Mouse (Mus musculus): ENCODE results near the gene 4930442H23Rik. TPM values are rescaled to one million over a fixed set of nuclear protein-coding genes. Genes with fewer than 3 reads are reported as not detected.
"Not testable (repeated sequence)": the region's sequence is repeated elsewhere in the genome, so short reads cannot be mapped to it uniquely, and the experiment has no call there.

4930442H23Rik gene
- total RNA-seq (2014; rRNA removed) (not detected in 2 replicates), polyA plus RNA-seq (2015; fragmentation: Nextera tagmentation; extraction: Ambion mirVana) (0.26 TPM in 1 of 2 replicates, not detected in the other)

GRCm38 (mm10) chr10:81183805-81184204 lies at the start of gene 4930442H23Rik:
TSS of gene 4930442H23Rik (minus strand) at chr10:81183849.
- ATAC-seq = no peak
- Histone ChIP-seq H3K36me3 (ENCODE audit: insufficient read depth, low read length) (peaks cover 55% of the 10 kb centered on the region), H3K4me3 (ENCODE audit: low read length) (peak within 1 kb of the TSS; percentile 63), H3K27me3 (ENCODE audit: insufficient read depth, low read length) (no peaks in the 10 kb centered on the region), H3K4me1 (ENCODE audit: insufficient read depth, low read length) (no peaks in the 10 kb centered on the region), H3K9me3 (ENCODE audit: low read length) (no peaks in the 10 kb centered on the region), H3K27ac (peak within 1 kb of the TSS; percentile 87), H3K4me2 (ENCODE audit: low read depth, low read length) (peak within 1 kb of the TSS; percentile 66), H3K9ac (replicated peaks; ENCODE audit: low read length) (peak within 1 kb of the TSS; percentile 69)
- no peak for TF ChIP-seq CTCF (IDR thresholded peaks at IDR 0.05; ENCODE audit: low read depth)
- no peak for DNase-seq (ENCODE audit: low spot score)
- WGBS = 93% methylated on average over 5 of the region's 5 CpGs

GRCm38 (mm10) chr10:81233226-81233585 lies 49.6 kb upstream of the 4930442H23Rik start:
- DNase-seq (ENCODE audit: low spot score) = no peak
- peak overlapping the region; percentile 70 for H3K4me2 ChIP-seq (ENCODE audit: low read depth, low read length)
- under 1% methylated on average over 27 of the region's 28 CpGs for WGBS
- TF ChIP-seq CTCF (IDR thresholded peaks at IDR 0.05; ENCODE audit: low read depth) = no peak
- peak overlapping the region; percentile 63 for H3K9ac ChIP-seq (replicated peaks; ENCODE audit: low read length)
- no peaks in the 10 kb centered on the region for H3K36me3 ChIP-seq (ENCODE audit: insufficient read depth, low read length)
- H3K4me3 ChIP-seq (ENCODE audit: low read length) = peak overlapping the region; percentile 52
- H3K9me3 ChIP-seq (ENCODE audit: low read length) = no peaks in the 10 kb centered on the region
- H3K27me3 ChIP-seq (ENCODE audit: insufficient read depth, low read length) = no peaks in the 10 kb centered on the region
- peaks cover 19% of the 10 kb centered on the region for H3K4me1 ChIP-seq (ENCODE audit: insufficient read depth, low read length)
- peak; percentile 64; the same call in 1 of the 2 replicates for ATAC-seq
- peak overlapping the region; percentile 62 for H3K27ac ChIP-seq

DNA sequence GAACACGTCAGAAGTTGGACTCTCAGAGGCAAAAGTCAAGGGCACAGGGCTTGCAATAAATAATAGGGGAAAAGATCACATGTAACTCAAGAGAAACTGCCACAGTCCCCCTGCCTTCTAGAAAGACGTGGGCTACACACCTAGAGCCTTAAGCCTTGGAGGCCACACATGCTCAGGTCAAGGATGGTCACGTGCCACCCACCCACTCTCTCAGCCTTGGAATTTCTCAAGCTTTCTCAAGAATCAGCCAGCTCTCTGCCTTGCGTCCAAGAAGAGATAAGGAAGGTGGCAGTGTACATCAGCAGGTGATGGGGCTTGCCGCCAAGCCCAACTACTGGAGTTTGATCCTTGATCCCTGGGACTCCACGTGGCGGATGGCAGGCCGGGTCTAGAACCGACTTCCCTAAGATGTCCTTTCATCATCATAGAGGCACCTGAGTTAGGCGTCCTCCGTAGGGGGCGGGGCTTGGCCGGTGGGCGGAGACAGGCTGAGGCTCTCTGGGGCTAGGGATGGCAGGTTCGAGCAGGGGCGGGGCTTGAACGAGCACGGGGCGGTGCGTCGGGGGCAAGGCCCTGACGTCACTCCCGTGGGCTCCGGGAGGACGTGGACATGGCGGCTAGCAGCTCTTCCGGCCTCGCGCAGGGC lies 49.1 kb upstream of the 4930442H23Rik start, which contains the start of gene Zfr2:
Gene Zfr2 (plus strand): TSS at position 576 of the 646 bp plus-strand sequence.
- peak within 1 kb of the TSS; percentile 63 for H3K9ac ChIP-seq (replicated peaks; ENCODE audit: low read length)
- no peaks in the 10 kb centered on the region for H3K9me3 ChIP-seq (ENCODE audit: low read length)
- H3K4me2 ChIP-seq (ENCODE audit: low read depth, low read length) = peak within 1 kb of the TSS; percentile 70
- peaks cover 19% of the 10 kb centered on the region for H3K4me1 ChIP-seq (ENCODE audit: insufficient read depth, low read length)
- peak; percentile 86 for ATAC-seq
- no peaks in the 10 kb centered on the region for H3K27me3 ChIP-seq (ENCODE audit: insufficient read depth, low read length)
- peak; percentile 94 for DNase-seq (ENCODE audit: low spot score)
- peak within 1 kb of the TSS; percentile 94 for H3K27ac ChIP-seq
- no peak for TF ChIP-seq CTCF (IDR thresholded peaks at IDR 0.05; ENCODE audit: low read depth)
- peak within 1 kb of the TSS; percentile 52 for H3K4me3 ChIP-seq (ENCODE audit: low read length)
- no peaks in the 10 kb centered on the region for H3K36me3 ChIP-seq (ENCODE audit: insufficient read depth, low read length)
- 9% methylated on average over 29 of the region's 29 CpGs for WGBS

DNA sequence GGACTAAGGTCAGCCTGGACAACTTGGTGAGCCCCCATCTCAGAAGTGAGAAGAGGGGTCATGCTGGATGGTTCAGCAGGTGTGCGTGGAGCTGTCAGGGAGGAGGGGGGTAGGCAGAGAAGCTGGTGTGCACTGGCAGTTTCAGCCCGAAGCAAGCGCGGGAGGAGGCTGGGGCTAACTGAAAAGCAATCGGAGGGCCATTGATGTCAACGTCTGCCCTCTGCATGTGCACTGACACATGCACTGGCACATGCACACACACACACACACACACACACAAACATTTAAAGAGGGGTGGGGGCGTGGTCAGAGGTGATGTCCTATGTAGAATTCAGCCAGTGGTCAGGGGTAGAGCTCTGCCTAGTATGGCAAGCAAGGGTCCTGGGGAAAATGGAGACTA lies 47.8 kb upstream of the 4930442H23Rik start:
- H3K4me2 ChIP-seq (ENCODE audit: low read depth, low read length) = peak overlapping the region; percentile 66
- peak overlapping the region; percentile 94; the same call in 1 of the 2 replicates for H3K27ac ChIP-seq
- TF ChIP-seq CTCF (IDR thresholded peaks at IDR 0.05; ENCODE audit: low read depth) = no peak
- peak overlapping the region; percentile 86; the same call in 1 of the 2 replicates for H3K9ac ChIP-seq (replicated peaks; ENCODE audit: low read length)
- no peaks in the 10 kb centered on the region for H3K36me3 ChIP-seq (ENCODE audit: insufficient read depth, low read length)
- no peak for DNase-seq (ENCODE audit: low spot score)
- no peaks in the 10 kb centered on the region for H3K9me3 ChIP-seq (ENCODE audit: low read length)
- whole genome bisulfite sequencing = 41% methylated on average over 7 of the region's 7 CpGs
- ATAC-seq = no peak
- peaks cover 19% of the 10 kb centered on the region for H3K4me1 ChIP-seq (ENCODE audit: insufficient read depth, low read length)
- H3K27me3 ChIP-seq (ENCODE audit: insufficient read depth, low read length) = no peaks in the 10 kb centered on the region
- H3K4me3 ChIP-seq (ENCODE audit: low read length) = peak overlapping the region; percentile 61

DNA sequence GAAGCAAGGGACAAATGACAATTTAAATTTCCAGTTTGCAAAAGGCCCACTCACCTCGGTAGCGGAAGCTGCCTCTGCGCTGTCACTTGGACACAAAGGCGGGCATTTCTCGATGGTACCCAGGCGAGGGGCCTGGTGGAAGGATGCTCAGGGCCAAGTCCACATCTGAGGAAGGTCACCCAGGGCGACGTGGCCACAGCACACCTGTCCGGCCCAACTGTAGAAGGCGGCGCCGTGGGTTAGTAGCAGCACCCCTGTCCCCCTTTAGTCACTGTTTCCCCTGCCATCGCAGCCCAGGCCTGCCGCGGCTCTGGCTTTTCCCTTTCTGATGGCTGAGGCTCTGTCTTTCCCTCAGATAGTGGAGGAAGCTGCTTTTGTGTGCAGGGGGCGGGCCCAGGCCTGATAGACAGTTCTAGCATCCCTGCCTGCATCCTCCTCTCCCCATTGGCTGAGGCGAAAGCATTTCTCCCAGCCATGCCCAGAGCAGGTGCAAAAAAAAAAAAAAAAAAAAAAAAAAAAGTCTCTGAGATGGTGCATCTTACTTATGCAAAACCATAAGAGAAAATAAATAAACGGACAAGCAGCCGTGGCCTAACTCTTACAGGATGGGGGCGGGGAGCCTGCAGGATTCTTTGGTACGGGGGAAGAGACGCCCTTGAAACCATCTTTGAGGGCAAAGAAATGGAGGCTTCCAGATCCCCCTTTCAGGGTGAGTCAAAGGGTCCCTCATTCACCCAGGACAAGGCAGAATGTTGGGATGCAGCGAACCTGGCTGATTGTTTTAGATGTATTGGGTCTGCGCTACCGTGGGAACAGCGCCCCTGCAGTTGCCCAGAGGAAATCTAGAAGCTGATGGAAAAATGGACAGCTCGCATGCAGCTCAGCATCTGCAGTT lies 47.0 kb upstream of the 4930442H23Rik start, which contains the start of gene Atcay:
Gene Atcay (minus strand): TSS at position 396 of the 895 bp plus-strand sequence.
- peak; percentile 78 for TF ChIP-seq CTCF (IDR thresholded peaks at IDR 0.05; ENCODE audit: low read depth)
- no peaks in the 10 kb centered on the region for H3K9me3 ChIP-seq (ENCODE audit: low read length)
- peak within 1 kb of the TSS; percentile 86 for H3K9ac ChIP-seq (replicated peaks; ENCODE audit: low read length)
- no peaks in the 10 kb centered on the region for H3K36me3 ChIP-seq (ENCODE audit: insufficient read depth, low read length)
- peak within 1 kb of the TSS; percentile 94 for H3K27ac ChIP-seq
- ATAC-seq (peak; percentile 84), DNase-seq (ENCODE audit: low spot score) (peak; percentile 90)
- H3K4me3 ChIP-seq (ENCODE audit: low read length) = peak within 1 kb of the TSS; percentile 61
- H3K4me2 ChIP-seq (ENCODE audit: low read depth, low read length) = peak within 1 kb of the TSS; percentile 66
- H3K27me3 ChIP-seq (ENCODE audit: insufficient read depth, low read length) = no peaks in the 10 kb centered on the region
- peaks cover 19% of the 10 kb centered on the region for H3K4me1 ChIP-seq (ENCODE audit: insufficient read depth, low read length)
- 2% methylated on average over 27 of the region's 27 CpGs for WGBS

- peaks cover 19% of the 10 kb centered on the region for H3K4me1 ChIP-seq (ENCODE audit: insufficient read depth, low read length)
- DNase-seq (ENCODE audit: low spot score) = peak; percentile 63
- H3K27me3 ChIP-seq (ENCODE audit: insufficient read depth, low read length) = no peaks in the 10 kb centered on the region
- 6% methylated on average over 20 of the region's 20 CpGs for WGBS
- peak overlapping the region; percentile 86 for H3K9ac ChIP-seq (replicated peaks; ENCODE audit: low read length)
- H3K4me2 ChIP-seq (ENCODE audit: low read depth, low read length) = peak overlapping the region; percentile 66
- no peaks in the 10 kb centered on the region for H3K9me3 ChIP-seq (ENCODE audit: low read length)
- H3K4me3 ChIP-seq (ENCODE audit: low read length) = peak overlapping the region; percentile 61
- no peak for TF ChIP-seq CTCF (IDR thresholded peaks at IDR 0.05; ENCODE audit: low read depth)
- ATAC-seq = peak; percentile 27
- peak overlapping the region; percentile 94 for H3K27ac ChIP-seq
- H3K36me3 ChIP-seq (ENCODE audit: insufficient read depth, low read length) = no peaks in the 10 kb centered on the region
Observed at GRCm38 (mm10) chr10:81229735-81230437, 46.2 kb upstream of the 4930442H23Rik start.

DNA sequence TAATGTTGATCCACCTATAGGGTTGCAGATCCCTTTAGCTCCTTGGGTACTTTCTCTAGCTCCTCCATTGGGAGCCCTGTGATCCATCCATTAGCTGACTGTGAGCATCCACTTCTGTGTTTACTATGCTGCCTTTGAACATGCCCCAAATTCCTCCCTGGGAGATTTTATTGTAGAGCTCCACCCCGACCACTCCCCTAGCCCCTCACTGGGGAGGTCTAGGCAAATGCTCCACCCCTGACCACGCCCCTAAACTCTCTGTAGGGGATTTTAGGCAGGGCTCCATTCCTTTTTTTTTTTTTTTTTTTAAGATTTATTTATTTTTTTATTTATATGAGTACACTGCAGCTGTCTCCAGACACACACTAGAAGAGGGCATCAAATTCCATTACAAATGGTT lies 40.1 kb upstream of the 4930442H23Rik start:
- 72% methylated on average over 2 of the region's 2 CpGs for WGBS
- not testable (repeated sequence) for H3K9me3 ChIP-seq (ENCODE audit: low read length); H3K4me3 ChIP-seq (ENCODE audit: low read length); H3K27me3 ChIP-seq (ENCODE audit: insufficient read depth, low read length); H3K4me1 ChIP-seq (ENCODE audit: insufficient read depth, low read length); H3K4me2 ChIP-seq (ENCODE audit: low read depth, low read length); H3K27ac ChIP-seq; ATAC-seq; DNase-seq (ENCODE audit: low spot score); H3K9ac ChIP-seq (replicated peaks; ENCODE audit: low read length)
- peaks cover 19% of the 10 kb centered on the region for H3K36me3 ChIP-seq (ENCODE audit: insufficient read depth, low read length)
